Mouse (Mus musculus) liver, embryonic 16.5 days (tissue): ENCODE data around the gene Bptf. TPM values are rescaled to one million over a fixed set of nuclear protein-coding genes. Genes with fewer than 3 reads are reported as not detected.
"Not testable (repeated sequence)": the region's sequence is repeated elsewhere in the genome, so short reads cannot be mapped to it uniquely, and the experiment has no call there.

ENCODE experiments used
- ATAC-seq: fragments of 200-750 bp; cut with Nextera tagmentation; 2 replicates; pipeline ENCODE4 v1.8.0; 2017; ENCODE audit warnings: low read depth, mild to moderate bottlenecking, moderate number of reproducible peaks, moderate library complexity
- H3K27ac ChIP-seq: fragments of 300-500 bp; sonication (generic); 2 replicates; pipeline ENCODE4 v1.5.1; 2014; ENCODE audit warnings: mild to moderate bottlenecking, low read length
- H3K27me3 ChIP-seq: fragments of 300-500 bp; sonication (generic); 2 replicates; pipeline ENCODE4 v1.6.1; 2014; ENCODE audit warnings: low read depth, low read length, mixed read lengths; ENCODE audit not compliant: control insufficient read depth, insufficient read depth
- H3K36me3 ChIP-seq: fragments of 300-500 bp; sonication (generic); 2 replicates; pipeline ENCODE4 v1.6.1; 2014; ENCODE audit warnings: mild to moderate bottlenecking; ENCODE audit not compliant: control insufficient read depth, insufficient read depth
- H3K4me1 ChIP-seq: fragments of 300-500 bp; sonication (generic); 2 replicates; pipeline ENCODE4 v1.6.1; 2014; ENCODE audit warnings: low read depth, low read length, mixed read lengths; ENCODE audit not compliant: control insufficient read depth
- H3K4me2 ChIP-seq: fragments of 300-500 bp; sonication (generic); 2 replicates; pipeline ENCODE4 v1.6.1; 2014; ENCODE audit warnings: low read depth, low read length, mixed read lengths
- H3K4me3 ChIP-seq: fragments of 300-500 bp; sonication (generic); 2 replicates; pipeline ENCODE4 v1.5.1; 2014; ENCODE audit warnings: low read depth, mild to moderate bottlenecking, low read length
- H3K9ac ChIP-seq: fragments of 300-500 bp; sonication (generic); 2 replicates; pipeline ENCODE4 v1.6.1; 2014; ENCODE audit warnings: low read depth, low read length
- H3K9me3 ChIP-seq: fragments of 300-500 bp; sonication (generic); replicated peaks from 2 replicates; pipeline ENCODE4 v1.6.1; 2016; ENCODE audit warnings: low read length; ENCODE audit not compliant: control insufficient read depth
- WGBS: fragments of 180-500 bp; shearing (Covaris S2); extraction: QIAGEN DNeasy Blood & Tissue Kit; methylation state at CpG from one replicate; pipeline ENCODE4 v1.1.7; 2014; ENCODE audit not compliant: insufficient replicate concordance; 5-methylcytosine and 5-hydroxymethylcytosine counted together
- polyA plus RNA-seq: library from polyadenylated mRNA; unstranded; fragments of >200 nt; fragmentation: Nextera tagmentation; extraction: Ambion mirVana; gene quantifications from 2 replicates; pipeline ENCODE4 v1.2.1, GENCODE M21; 2015

Bptf gene
- polyA plus RNA-seq, 1 experiment from 2014 or later = 8.0 TPM

GRCm38 (mm10) chr11:107129641-107130040, 2.3 kb downstream of the Bptf start:
- Histone ChIP-seq H3K27ac (no peak overlapping the region), H3K9ac (no peak overlapping the region), H3K9me3 (no peaks in the 10 kb centered on the region), H3K4me1 (peaks cover 22% of the 10 kb centered on the region), H3K36me3 (no peaks in the 10 kb centered on the region), H3K4me2 (peak overlapping the region; percentile 81), H3K4me3 (peak overlapping the region; percentile 96), H3K27me3 (no peaks in the 10 kb centered on the region)
- no peak for ATAC-seq
- 9% methylated on average over 2 of the region's 2 CpGs for WGBS

- H3K4me3 ChIP-seq, H3K36me3 ChIP-seq, H3K9ac ChIP-seq, H3K27me3 ChIP-seq, H3K27ac ChIP-seq, H3K9me3 ChIP-seq, ATAC-seq, H3K4me2 ChIP-seq: not testable (repeated sequence)
- WGBS = 86% methylated on average over 1 of the region's 2 CpGs
- peaks cover 27% of the 10 kb centered on the region for H3K4me1 ChIP-seq
Measured at GRCm38 (mm10) chr11:107126716-107127115, 5.2 kb downstream of the Bptf start.

- 59% methylated on average over 4 of the region's 4 CpGs for WGBS
- H3K27ac ChIP-seq = no peak overlapping the region
- no peak for ATAC-seq
- no peak overlapping the region for H3K4me3 ChIP-seq
- no peak overlapping the region for H3K4me2 ChIP-seq
- H3K4me1 ChIP-seq = peaks cover 25% of the 10 kb centered on the region
- no peaks in the 10 kb centered on the region for H3K9me3 ChIP-seq
- H3K9ac ChIP-seq = no peak overlapping the region
- H3K27me3 ChIP-seq = no peaks in the 10 kb centered on the region
- H3K36me3 ChIP-seq = no peaks in the 10 kb centered on the region
Measured at GRCm38 (mm10) chr11:107125011-107125410, 6.9 kb downstream of the Bptf start.

- no peaks in the 10 kb centered on the region for H3K27me3 ChIP-seq
- 6% methylated on average over 7 of the region's 7 CpGs for WGBS
- H3K4me1 ChIP-seq = peaks cover 21% of the 10 kb centered on the region
- H3K4me2 ChIP-seq = peak overlapping the region; percentile 4; the same call in 1 of the 2 replicates
- no peak overlapping the region for H3K9ac ChIP-seq
- H3K36me3 ChIP-seq = no peaks in the 10 kb centered on the region
- H3K9me3 ChIP-seq = no peaks in the 10 kb centered on the region
- ATAC-seq = peak; percentile 74
- no peak overlapping the region for H3K4me3 ChIP-seq
- H3K27ac ChIP-seq = no peak overlapping the region; the same call in 1 of the 2 replicates
Measured at GRCm38 (mm10) chr11:107124327-107124731, 7.6 kb downstream of the Bptf start.

- no peaks in the 10 kb centered on the region for H3K36me3 ChIP-seq
- 82% methylated on average over 12 of the region's 12 CpGs for WGBS
- H3K9me3 ChIP-seq = no peaks in the 10 kb centered on the region
- no peak overlapping the region for H3K4me2 ChIP-seq
- no peak overlapping the region for H3K27ac ChIP-seq
- peaks cover 4% of the 10 kb centered on the region for H3K4me1 ChIP-seq
- H3K9ac ChIP-seq = no peak overlapping the region
- no peaks in the 10 kb centered on the region for H3K27me3 ChIP-seq
- ATAC-seq = no peak
- H3K4me3 ChIP-seq = no peak overlapping the region
Measured at GRCm38 (mm10) chr11:107117789-107118188, 14.1 kb downstream of the Bptf start.

- WGBS = 57% methylated on average over 10 of the region's 10 CpGs
- Histone ChIP-seq H3K36me3 (peaks cover 13% of the 10 kb centered on the region), H3K4me1 (peaks cover 4% of the 10 kb centered on the region), H3K9me3 (no peaks in the 10 kb centered on the region), H3K27me3 (no peaks in the 10 kb centered on the region), H3K4me2 (no peak overlapping the region), H3K4me3 (no peak overlapping the region), H3K27ac (no peak overlapping the region), H3K9ac (no peak overlapping the region)
- ATAC-seq = no peak
Measured at GRCm38 (mm10) chr11:107113881-107114557, 17.9 kb downstream of the Bptf start.

- 56% methylated on average over 4 of the region's 4 CpGs for WGBS
- ATAC-seq = peak; percentile 47
- H3K4me2 ChIP-seq = no peak overlapping the region
Measured at GRCm38 (mm10) chr11:107113112-107113511, 18.8 kb downstream of the Bptf start.

GRCm38 (mm10) chr11:107109669-107110068, 22.3 kb downstream of the Bptf start:
- H3K4me1 ChIP-seq = peaks cover 4% of the 10 kb centered on the region
- H3K27ac ChIP-seq = no peak overlapping the region
- no peak overlapping the region for H3K4me2 ChIP-seq
- no peak overlapping the region for H3K4me3 ChIP-seq
- peaks cover 13% of the 10 kb centered on the region for H3K36me3 ChIP-seq
- ATAC-seq = peak; percentile 69
- no peaks in the 10 kb centered on the region for H3K9me3 ChIP-seq
- no peaks in the 10 kb centered on the region for H3K27me3 ChIP-seq
- 76% methylated on average over 8 of the region's 8 CpGs for WGBS
- no peak overlapping the region for H3K9ac ChIP-seq

More at GRCm38 (mm10) chr11:107113112-107113511, 18.8 kb downstream of the Bptf start:
- Histone ChIP-seq H3K9me3 (no peaks in the 10 kb centered on the region), H3K36me3 (peaks cover 13% of the 10 kb centered on the region), H3K27ac (no peak overlapping the region), H3K9ac (no peak overlapping the region), H3K4me1 (peaks cover 4% of the 10 kb centered on the region), H3K4me3 (no peak overlapping the region), H3K27me3 (no peaks in the 10 kb centered on the region)

GRCm38 (mm10) chr11:107108892-107109291, 23.0 kb downstream of the Bptf start:
- Histone ChIP-seq H3K36me3 (peaks cover 13% of the 10 kb centered on the region), H3K27me3 (no peaks in the 10 kb centered on the region), H3K9ac (no peak overlapping the region), H3K9me3 (no peaks in the 10 kb centered on the region), H3K4me1 (peaks cover under 1% of the 10 kb centered on the region), H3K27ac (no peak overlapping the region), H3K4me3 (no peak overlapping the region), H3K4me2 (no peak overlapping the region)
- WGBS = 68% methylated on average over 2 of the region's 2 CpGs
- ATAC-seq = no peak
